Mouse (Mus musculus) central nervous system, embryonic 11.5 days (tissue): ENCODE measurements around the gene Cysltr2. TPM values are rescaled to one million over a fixed set of nuclear protein-coding genes. Genes with fewer than 3 reads are reported as not detected.

Source experiments
- polyA plus RNA-seq: library from polyadenylated mRNA; depleted of rRNA; stranded (reverse); fragments of >200 nt; gene quantifications from 2 replicates; pipeline ENCODE4 v1.2.3, GENCODE M21; 2012; rRNA removed

The Cysltr2 gene
- polyA plus RNA-seq, result 0.17 TPM in 1 of 2 replicates, not detected in the other

GRCm38 (mm10) chr14:73048937-73049336 lies at the start of gene Cysltr2:
TSS of gene Cysltr2 (minus strand) at chr14:73049114.

Other genes starting within 250 kb of the Cysltr2 start
- gene Rcbtb2, start 73.9 kb upstream of the Cysltr2 start, polyA plus RNA-seq, result 85.7 and 126 TPM in 2 replicates
- gene Lpar6, start 188.8 kb upstream of the Cysltr2 start, polyA plus RNA-seq, result 6.3 and 12.4 TPM in 2 replicates